Mouse (Mus musculus) heart, embryonic 16.5 days (tissue): ENCODE results near the gene Kcnb1. TPM values are rescaled to one million over a fixed set of nuclear protein-coding genes. Genes with fewer than 3 reads are reported as not detected.

ENCODE experiments used
- ATAC-seq: fragments of 200-750 bp; cut with Nextera tagmentation; replicated peaks from 2 replicates; pipeline ENCODE4 v1.8.0; 2017; ENCODE audit warnings: moderate number of reproducible peaks; ENCODE audit not compliant: insufficient read depth, low FRiP score; ENCODE audit errors: extremely low read depth
- H3K27ac ChIP-seq: fragments of 300-500 bp; sonication (generic); 2 replicates; pipeline ENCODE4 v1.5.1; 2014; ENCODE audit warnings: mild to moderate bottlenecking, low read length, control low read depth, moderate library complexity
- H3K27me3 ChIP-seq: fragments of 300-500 bp; sonication (generic); 2 replicates; pipeline ENCODE4 v1.6.1; 2014; ENCODE audit warnings: low read length, mixed read lengths; ENCODE audit not compliant: control insufficient read depth, insufficient read depth
- H3K36me3 ChIP-seq: fragments of 300-500 bp; sonication (generic); 2 replicates; pipeline ENCODE4 v1.6.1; 2014; ENCODE audit not compliant: control insufficient read depth, insufficient read depth
- H3K4me1 ChIP-seq: fragments of 300-500 bp; sonication (generic); 2 replicates; pipeline ENCODE4 v1.6.1; 2014; ENCODE audit warnings: low read length, mixed read lengths; ENCODE audit not compliant: control insufficient read depth, insufficient read depth
- H3K4me2 ChIP-seq: fragments of 300-500 bp; sonication (generic); 2 replicates; pipeline ENCODE4 v1.6.1; 2014; ENCODE audit warnings: low read depth, mild to moderate bottlenecking, control low read depth, low read length
- H3K4me3 ChIP-seq: fragments of 300-500 bp; sonication (generic); 2 replicates; pipeline ENCODE4 v1.5.1; 2014; ENCODE audit warnings: mild to moderate bottlenecking, control low read depth, low read length
- H3K9ac ChIP-seq: fragments of 300-500 bp; sonication (generic); 2 replicates; pipeline ENCODE4 v1.6.1; 2014; ENCODE audit warnings: low read length, control low read depth
- H3K9me3 ChIP-seq: fragments of 300-500 bp; sonication (generic); replicated peaks from 2 replicates; pipeline ENCODE4 v1.6.1; 2016; ENCODE audit warnings: low read length; ENCODE audit not compliant: control insufficient read depth
- WGBS: fragments of 180-500 bp; shearing (Covaris S2); extraction: QIAGEN DNeasy Blood & Tissue Kit; methylation state at CpG from one replicate; pipeline ENCODE4 v1.1.7; 2014; 5-methylcytosine and 5-hydroxymethylcytosine counted together
- polyA plus RNA-seq: library from polyadenylated mRNA; unstranded; fragments of >200 nt; fragmentation: Nextera tagmentation; extraction: Ambion mirVana; gene quantifications from 2 replicates; pipeline ENCODE4 v1.2.1, GENCODE M21; 2015

Gene Kcnb1
- polyA plus RNA-seq, 1 experiment from 2014 or later = 0.43 TPM

GRCm38 (mm10) chr2:167181096-167181495, 8.9 kb downstream of the Kcnb1 start:
- H3K4me2 ChIP-seq = no peak overlapping the region
- 0 out of 2 replicates have a peak, but pooled peaks cover 2% of the 10 kb centered on the region for H3K9me3 ChIP-seq
- no peak overlapping the region for H3K9ac ChIP-seq
- WGBS = 74% methylated on average over 8 of the region's 8 CpGs
- H3K27ac ChIP-seq = no peak overlapping the region
- H3K4me1 ChIP-seq = no peaks in the 10 kb centered on the region
- H3K4me3 ChIP-seq = no peak overlapping the region
- H3K27me3 ChIP-seq = peaks cover 9% of the 10 kb centered on the region
- peaks cover 4% of the 10 kb centered on the region for H3K36me3 ChIP-seq
- ATAC-seq = no peak

DNA sequence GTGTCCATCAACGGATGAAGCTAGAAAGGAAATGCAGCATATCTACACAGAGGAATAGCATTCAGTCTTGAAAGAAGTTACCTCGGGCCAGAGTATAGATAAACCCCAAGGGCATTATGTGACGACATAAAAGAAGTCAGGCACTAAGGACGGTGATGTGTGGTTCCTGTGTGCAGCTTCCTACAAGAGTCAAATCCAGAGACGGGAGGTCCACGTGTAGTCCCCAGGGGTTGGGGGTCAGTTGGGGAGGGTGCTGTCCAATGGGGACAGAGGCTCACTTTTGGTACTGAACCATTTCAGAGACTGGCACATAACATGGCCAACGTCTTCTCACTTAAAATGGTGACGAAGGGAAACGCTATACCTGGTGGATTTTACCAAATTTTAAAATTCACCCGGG, 10.7 kb downstream of the Kcnb1 start:
- Histone ChIP-seq H3K27ac (no peak overlapping the region), H3K4me2 (no peak overlapping the region), H3K4me1 (no peaks in the 10 kb centered on the region), H3K9ac (no peak overlapping the region), H3K9me3 (0 out of 2 replicates have a peak, but pooled peaks cover 2% of the 10 kb centered on the region), H3K4me3 (no peak overlapping the region), H3K27me3 (no peaks in the 10 kb centered on the region), H3K36me3 (peaks cover 4% of the 10 kb centered on the region)
- ATAC-seq = no peak
- WGBS = 78% methylated on average over 10 of the region's 10 CpGs

DNA sequence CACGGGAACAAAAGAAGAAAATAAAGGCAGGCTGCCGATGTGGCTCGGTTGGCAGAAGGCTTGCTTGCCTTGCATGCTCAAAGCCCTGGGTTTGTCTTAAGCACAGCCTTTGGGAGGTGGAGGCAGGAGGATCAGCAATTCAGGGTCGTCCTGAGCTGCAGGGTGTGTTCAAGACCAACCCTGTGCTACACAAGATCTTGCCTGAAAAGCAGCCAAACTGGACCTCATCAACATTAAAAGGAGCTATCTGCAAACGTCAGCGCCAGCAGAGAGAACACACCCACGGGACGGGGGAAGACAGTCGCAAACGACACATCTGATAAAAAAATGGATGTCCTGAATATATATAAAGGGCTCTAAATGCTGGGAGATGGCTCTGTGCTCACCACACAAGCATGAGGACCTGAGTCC, 12.7 kb downstream of the Kcnb1 start:
- no peak overlapping the region for H3K27ac ChIP-seq
- no peak for ATAC-seq
- H3K9me3 ChIP-seq = no peaks in the 10 kb centered on the region; the same call in 1 of the 2 replicates
- no peaks in the 10 kb centered on the region for H3K4me1 ChIP-seq
- no peaks in the 10 kb centered on the region for H3K27me3 ChIP-seq
- H3K4me3 ChIP-seq = no peak overlapping the region
- H3K36me3 ChIP-seq = no peaks in the 10 kb centered on the region
- H3K9ac ChIP-seq = no peak overlapping the region
- H3K4me2 ChIP-seq = no peak overlapping the region
- WGBS = 62% methylated on average over 10 of the region's 10 CpGs

GRCm38 (mm10) chr2:167175284-167175683, 14.7 kb downstream of the Kcnb1 start:
- no peak overlapping the region for H3K4me3 ChIP-seq
- H3K36me3 ChIP-seq = no peaks in the 10 kb centered on the region
- no peaks in the 10 kb centered on the region; the same call in 1 of the 2 replicates for H3K9me3 ChIP-seq
- no peaks in the 10 kb centered on the region for H3K27me3 ChIP-seq
- 81% methylated on average over 6 of the region's 6 CpGs for WGBS
- no peaks in the 10 kb centered on the region for H3K4me1 ChIP-seq
- H3K9ac ChIP-seq = no peak overlapping the region
- ATAC-seq = peak; percentile 45; the same call in 1 of the 2 replicates
- H3K4me2 ChIP-seq = no peak overlapping the region
- no peak overlapping the region for H3K27ac ChIP-seq

DNA sequence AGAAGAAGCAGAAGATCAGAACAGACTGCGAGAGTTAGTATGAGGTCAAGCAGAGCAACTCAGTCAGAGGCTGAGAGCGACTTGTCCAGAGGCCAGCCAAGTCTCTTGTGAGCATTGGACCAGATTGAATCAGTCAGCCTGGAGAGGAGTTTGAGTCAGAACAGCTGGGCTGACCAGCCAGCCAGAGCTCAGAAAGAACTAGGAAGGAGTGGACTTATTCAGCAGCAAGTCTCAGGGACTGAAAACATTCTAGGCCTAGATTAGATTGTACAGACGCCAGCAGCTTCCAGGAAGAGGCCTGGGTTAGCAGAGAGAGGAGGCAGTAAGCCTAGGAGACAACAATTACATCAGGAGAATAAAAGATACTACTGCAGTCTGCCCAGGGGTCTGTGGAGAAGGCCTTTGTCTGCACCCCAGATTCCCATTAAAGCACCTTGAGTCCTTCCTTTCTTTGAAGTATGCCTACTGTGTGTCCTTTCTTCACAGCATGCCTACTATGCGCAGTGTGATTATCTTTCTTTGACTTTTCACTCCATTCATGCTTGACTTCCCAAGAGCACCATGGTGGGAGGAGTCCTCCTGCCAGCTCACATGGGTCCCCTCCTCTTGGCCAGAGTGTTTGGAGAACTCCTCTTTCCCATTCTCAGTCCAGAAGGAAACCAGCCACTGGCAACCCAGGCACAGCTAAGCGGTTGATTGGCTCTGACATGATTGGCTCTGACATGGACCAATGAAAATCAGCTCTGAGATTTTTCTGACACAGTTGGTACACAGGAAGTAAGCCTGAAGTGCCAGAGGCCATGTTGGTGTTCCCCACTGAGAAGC, 16.7 kb downstream of the Kcnb1 start:
- no peak overlapping the region for H3K4me2 ChIP-seq
- H3K9ac ChIP-seq = no peak overlapping the region
- no peak overlapping the region for H3K4me3 ChIP-seq
- H3K9me3 ChIP-seq = no peaks in the 10 kb centered on the region; the same call in 1 of the 2 replicates
- H3K27ac ChIP-seq = peak overlapping the region; percentile 53
- H3K36me3 ChIP-seq = no peaks in the 10 kb centered on the region
- WGBS = 64% methylated on average over 5 of the region's 5 CpGs
- H3K27me3 ChIP-seq = no peaks in the 10 kb centered on the region
- peaks cover 4% of the 10 kb centered on the region for H3K4me1 ChIP-seq
- peak; percentile 53 for ATAC-seq

DNA sequence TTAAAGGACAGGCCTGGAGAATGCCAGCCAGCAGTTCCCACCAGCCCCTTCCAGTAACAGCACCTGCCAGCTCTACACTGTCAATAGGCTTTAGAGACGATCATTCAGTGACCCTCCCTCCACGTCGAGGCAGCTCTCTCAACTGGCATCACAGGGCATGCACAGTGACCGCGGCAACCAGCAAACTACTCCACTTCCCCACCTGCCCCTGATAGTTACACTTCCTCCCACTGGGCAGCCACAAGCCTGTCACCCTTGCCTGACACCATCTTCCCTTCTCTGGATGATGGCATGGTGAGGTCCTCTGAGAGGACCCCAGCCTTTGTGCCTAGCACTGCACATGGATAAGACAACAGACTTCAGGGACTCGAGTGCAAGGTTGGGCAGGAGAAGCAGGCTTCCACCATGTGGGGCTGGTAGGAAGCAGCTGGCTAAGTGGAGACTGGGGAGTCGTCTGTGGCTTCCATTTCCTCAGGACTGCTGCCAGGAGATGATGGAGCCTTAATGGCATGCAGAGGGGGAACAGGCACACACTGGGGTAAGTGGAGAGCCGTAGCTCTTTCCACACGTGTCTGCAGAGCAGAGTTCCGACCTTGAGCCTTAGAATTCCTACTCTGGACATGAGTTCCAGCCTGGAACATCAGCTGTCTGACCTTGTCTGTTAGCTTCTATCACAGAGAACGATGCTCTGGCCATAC, 22.3 kb downstream of the Kcnb1 start:
- no peak overlapping the region; the same call in 1 of the 2 replicates for H3K4me2 ChIP-seq
- peak overlapping the region; percentile 51 for H3K27ac ChIP-seq
- H3K9me3 ChIP-seq = no peaks in the 10 kb centered on the region; the same call in 1 of the 2 replicates
- H3K4me3 ChIP-seq = no peak overlapping the region
- no peaks in the 10 kb centered on the region for H3K27me3 ChIP-seq
- no peaks in the 10 kb centered on the region for H3K36me3 ChIP-seq
- peaks cover 16% of the 10 kb centered on the region for H3K4me1 ChIP-seq
- ATAC-seq = peak; percentile 78
- 30% methylated on average over 11 of the region's 11 CpGs for WGBS
- peak overlapping the region; percentile 13; the same call in 1 of the 2 replicates for H3K9ac ChIP-seq

DNA sequence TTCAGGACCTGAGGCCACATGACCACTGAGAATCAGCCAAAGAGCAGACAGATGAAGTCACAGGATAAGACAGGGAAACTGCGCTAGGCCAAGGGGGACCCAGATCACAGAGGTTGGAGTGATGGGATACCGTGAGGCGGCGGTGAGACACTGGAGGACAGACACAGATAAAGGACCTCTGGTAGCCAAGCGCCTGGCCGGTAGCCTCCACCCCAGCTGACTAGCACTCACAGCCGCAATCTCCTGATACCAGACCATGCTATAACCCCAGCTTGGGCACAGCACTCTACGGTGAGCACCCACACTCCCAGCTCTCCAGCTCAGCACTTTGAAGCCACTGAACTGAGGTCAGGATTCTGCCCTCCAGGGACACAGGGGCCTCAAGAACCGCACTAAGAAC, 26.4 kb downstream of the Kcnb1 start:
- ATAC-seq = no peak
- Histone ChIP-seq H3K9me3 (peaks cover 7% of the 10 kb centered on the region; the same call in 1 of the 2 replicates), H3K9ac (no peak overlapping the region), H3K4me3 (no peak overlapping the region), H3K4me2 (no peak overlapping the region), H3K27me3 (no peaks in the 10 kb centered on the region), H3K36me3 (no peaks in the 10 kb centered on the region), H3K27ac (no peak overlapping the region), H3K4me1 (peaks cover 16% of the 10 kb centered on the region)
- WGBS = 81% methylated on average over 9 of the region's 9 CpGs

DNA sequence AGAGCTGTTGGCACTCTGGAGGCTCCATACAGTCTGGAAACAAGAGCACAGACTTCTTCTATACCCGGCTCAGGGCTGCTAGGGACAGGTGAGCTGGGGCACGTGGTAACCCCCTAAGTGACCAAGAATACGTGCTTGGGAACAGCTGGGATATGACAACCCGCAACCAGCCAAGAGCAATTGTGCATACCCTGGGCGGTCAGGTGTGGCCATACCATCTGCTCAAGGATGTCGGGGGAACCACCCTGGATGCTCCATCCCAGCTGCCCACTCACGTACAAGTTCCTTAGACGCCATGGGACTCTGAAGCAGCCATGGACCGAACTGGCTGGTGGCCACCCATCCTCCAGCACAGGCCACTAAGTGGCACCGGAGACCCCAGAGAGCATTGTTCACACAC, 26.8 kb downstream of the Kcnb1 start:
- H3K27ac ChIP-seq = no peak overlapping the region
- H3K36me3 ChIP-seq = no peaks in the 10 kb centered on the region
- no peaks in the 10 kb centered on the region for H3K27me3 ChIP-seq
- WGBS = 92% methylated on average over 10 of the region's 10 CpGs
- H3K9ac ChIP-seq = no peak overlapping the region
- no peak overlapping the region for H3K4me3 ChIP-seq
- H3K4me2 ChIP-seq = no peak overlapping the region
- peaks cover 7% of the 10 kb centered on the region; the same call in 1 of the 2 replicates for H3K9me3 ChIP-seq
- peaks cover 11% of the 10 kb centered on the region for H3K4me1 ChIP-seq
- ATAC-seq = no peak

DNA sequence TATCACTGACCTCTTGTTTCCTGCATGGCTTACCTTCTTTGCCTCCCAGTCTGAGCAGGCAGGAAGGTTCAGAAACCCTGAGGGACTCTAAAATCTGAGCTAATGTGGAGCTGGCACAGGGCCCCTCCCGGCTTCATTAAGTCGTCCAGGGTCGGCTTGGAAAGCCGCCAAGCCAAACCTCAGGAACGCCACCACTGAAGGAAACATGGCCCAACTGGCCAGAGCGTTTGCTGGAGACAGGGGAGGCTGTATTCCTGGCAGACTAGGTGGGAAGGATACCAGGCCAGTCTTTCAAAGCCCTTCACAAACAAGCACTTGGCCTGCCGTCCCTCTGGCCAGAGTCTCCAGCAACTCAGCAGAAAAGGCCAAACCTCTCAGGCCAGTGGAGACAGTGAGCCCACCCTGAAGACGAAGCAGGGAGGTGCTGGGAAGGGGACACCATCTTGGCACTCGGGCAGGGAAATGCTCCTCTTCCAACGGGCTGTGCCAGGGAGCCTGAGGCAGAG, 27.4 kb downstream of the Kcnb1 start:
- Histone ChIP-seq H3K4me2 (no peak overlapping the region), H3K27me3 (no peaks in the 10 kb centered on the region), H3K36me3 (no peaks in the 10 kb centered on the region), H3K27ac (no peak overlapping the region), H3K9ac (no peak overlapping the region), H3K4me1 (peaks cover 5% of the 10 kb centered on the region), H3K9me3 (peaks cover 7% of the 10 kb centered on the region; the same call in 1 of the 2 replicates), H3K4me3 (no peak overlapping the region)
- 49% methylated on average over 10 of the region's 10 CpGs for WGBS
- no peak; the same call in 1 of the 2 replicates for ATAC-seq
